Mouse (Mus musculus): ENCODE measurements around the gene Cd300lb. TPM values are rescaled to one million over a fixed set of nuclear protein-coding genes. Genes with fewer than 3 reads are reported as not detected.
"Not testable (repeated sequence)": the region's sequence is repeated elsewhere in the genome, so short reads cannot be mapped to it uniquely, and the experiment has no call there.

Cd300lb gene
- under 1 TPM in 1 of 2 experiments, not detected in 1; 0.34 TPM for polyA plus RNA-seq (2017; shearing (Covaris generic))

DNA sequence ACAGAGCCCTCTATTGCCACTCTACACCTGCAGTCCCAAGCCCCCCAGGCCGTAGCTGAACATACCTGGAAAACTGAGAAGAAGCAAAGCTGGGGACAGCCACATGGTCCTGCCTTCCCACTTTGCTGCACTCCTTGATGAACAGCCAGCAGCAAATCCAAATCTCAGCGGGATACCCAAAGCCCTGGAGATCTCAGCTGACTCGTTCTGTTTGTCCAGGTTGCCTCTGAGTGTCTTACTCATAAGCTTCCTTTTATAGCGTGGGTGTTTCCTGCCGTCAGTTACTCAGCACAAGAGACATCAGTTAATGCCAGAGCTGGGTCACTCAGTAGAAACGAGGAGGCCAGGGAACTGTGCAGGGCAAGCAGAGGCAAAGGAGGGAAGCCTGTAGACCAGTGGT, at the start of gene Cd300lb:
Cd300lb (minus strand) TSS at position 243 of the 400 bp plus-strand sequence.
- no peak for ATAC-seq

DNA sequence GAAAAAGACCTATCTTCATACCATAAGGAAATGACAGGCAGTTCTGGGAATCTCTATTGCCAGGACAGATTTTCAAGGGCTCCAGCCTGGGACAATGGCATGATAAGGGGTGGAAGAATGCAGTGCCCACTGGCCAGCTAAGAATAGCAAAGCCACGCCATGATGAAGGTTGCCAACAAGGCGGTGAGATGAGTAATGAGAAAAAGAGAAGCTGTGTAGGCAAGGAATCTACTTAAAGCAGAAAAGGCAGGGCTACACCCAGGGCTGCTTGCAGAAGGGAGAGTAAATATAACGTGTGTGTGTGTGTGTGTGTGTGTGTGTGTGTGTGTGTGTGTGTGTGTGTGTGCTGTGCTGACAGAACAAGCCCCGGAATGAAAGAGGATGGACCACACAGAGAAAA, 47.7 kb upstream of the Cd300lb start:
- no peak for ATAC-seq

- ATAC-seq: no peak
These were observed 38.5 kb upstream of the Cd300lb start for GRCm38 (mm10) chr11:114972726-114973125.

DNA sequence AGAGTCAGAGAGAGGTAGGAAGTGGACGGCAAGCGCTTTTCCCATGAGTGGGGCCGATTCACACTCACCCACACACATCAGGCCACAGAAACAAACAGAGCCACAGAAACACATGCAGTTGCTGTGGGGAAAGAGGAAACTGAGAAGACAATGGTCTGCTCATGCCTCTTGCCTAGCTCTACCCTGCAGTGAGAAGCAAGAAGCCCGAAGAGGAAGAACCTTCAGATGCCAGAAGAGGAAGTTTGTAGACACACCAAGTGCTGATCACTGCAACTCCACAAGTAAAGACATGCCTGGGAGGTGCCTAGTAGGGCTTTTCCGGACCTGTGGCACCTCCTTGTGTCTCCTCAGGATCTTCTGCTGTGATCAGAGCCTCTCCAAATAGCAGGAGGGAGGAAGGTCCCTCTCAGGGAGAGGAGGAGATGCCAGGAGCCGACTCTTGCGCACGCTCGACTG, 34.6 kb upstream of the Cd300lb start, which contains the start of gene Cd300c:
Cd300c (minus strand) TSS at position 406 of the 456 bp plus-strand sequence.
- no peak for ATAC-seq

DNA sequence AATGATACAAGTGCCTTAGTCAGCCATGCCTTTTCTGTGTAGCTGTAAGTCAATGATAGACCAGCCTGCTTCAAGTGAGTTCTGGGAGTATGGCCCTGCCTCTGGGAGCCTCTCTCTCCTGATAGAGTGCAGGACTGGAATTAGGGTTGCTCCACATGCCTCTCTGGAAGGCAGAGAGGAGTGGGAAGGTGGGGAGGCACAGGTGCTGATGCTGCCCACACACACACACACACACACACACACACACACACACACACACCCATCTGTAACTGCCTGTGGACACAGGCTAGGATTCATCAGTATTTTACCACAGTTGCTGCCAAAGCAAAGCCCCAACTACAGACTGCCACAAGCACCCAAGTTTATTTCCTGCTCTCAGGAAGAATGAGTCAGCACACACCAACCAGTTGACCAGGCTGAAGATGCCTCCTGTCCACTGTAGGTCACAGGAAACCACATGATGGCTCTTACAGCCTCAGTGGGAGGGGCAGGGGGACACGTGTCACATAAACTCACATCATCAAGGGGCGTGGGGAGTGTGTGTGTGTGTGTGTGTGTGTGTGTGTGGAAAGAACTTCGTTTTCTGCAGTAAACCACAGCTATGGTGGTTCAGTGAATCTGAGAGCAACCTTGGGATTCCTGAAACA, 31.1 kb upstream of the Cd300lb start:
- no peak for ATAC-seq

DNA sequence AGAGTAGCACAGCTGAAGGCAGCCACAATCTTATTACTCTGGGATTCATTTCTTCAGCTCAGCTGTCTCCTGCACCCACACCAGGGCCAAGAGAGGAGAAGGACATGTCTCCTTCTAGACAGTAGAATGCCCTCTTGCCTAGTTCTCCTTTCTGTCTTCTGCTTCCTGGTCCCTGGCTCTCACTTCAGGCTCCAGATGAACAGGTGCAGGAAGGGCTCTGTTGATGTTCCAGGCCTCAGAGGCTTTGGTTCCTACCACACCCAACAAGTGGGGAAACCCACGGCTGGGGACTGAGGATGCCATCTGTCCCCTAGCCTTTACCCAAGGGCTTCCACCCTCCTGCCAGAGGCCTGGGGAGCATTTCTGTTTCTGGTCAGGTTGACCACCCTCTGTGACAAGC, 26.2 kb upstream of the Cd300lb start:
- ATAC-seq: no peak

DNA sequence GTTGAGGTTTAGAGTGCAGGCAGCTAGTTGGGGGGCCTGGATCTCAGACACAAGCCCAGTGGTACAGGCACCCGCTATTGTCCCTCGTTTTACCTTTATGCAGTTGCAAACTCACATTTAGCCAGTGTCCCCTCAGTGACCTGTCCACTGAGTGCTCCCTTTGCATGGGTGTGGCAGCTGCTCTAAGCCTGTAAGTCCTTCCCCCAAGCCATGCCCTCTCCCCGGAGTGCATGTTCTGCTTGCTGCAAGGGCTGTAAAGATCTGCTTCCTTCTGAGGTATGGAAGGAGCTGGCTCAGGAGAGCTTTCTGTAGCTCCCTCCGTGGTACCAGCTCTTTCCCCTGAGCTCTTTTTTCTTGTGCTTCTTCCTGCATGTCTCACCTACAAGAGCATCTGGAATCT, 595 bp downstream of the Cd300lb start:
- no peak for ATAC-seq

GRCm38 (mm10) chr11:114931041-114931440, 3.1 kb downstream of the Cd300lb start:
- ATAC-seq: no peak

DNA sequence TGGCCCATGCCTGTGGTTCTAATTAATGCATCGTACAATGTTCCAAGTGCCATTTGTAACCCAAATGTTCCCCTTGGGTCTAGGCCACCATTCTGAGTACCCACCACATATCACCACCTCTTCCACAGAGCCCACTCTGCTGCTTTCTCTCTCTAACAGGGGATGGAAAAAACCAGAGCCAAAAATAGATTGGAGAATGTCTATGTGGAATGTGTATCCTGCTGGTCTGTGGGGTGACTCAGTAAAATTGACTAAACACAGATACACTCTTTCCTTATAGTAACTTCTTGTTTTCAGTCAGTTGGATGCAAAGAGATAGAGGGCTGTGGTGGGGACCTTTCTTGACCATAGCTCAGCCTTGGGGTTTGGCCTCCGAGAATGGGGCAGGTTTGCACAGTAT, 4.6 kb downstream of the Cd300lb start:
- ATAC-seq: no peak

- ATAC-seq: no peak
These were observed 10.2 kb downstream of the Cd300lb start for GRCm38 (mm10) chr11:114923961-114924360.

DNA sequence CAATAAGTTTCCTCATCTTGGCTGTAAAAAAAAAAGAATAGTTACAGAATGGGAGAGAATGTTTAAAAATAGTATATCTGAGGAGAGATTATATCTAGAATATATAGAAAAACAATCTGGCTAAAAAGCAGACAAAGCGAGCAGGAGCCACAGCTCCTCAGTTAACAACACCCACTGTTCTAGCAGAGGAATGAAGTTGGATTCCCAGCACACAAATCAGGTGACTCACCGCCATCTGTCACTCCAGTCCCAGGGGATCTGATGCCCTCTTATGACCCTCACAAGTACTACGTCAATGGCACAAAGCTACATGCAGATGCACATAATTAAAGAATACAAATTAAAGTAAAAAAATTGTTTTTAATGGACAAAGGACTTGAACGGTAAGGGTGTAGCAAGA, 11.7 kb downstream of the Cd300lb start:
- no peak for ATAC-seq

- ATAC-seq: no peak
These were observed 17.1 kb downstream of the Cd300lb start for GRCm38 (mm10) chr11:114917120-114917519.

DNA sequence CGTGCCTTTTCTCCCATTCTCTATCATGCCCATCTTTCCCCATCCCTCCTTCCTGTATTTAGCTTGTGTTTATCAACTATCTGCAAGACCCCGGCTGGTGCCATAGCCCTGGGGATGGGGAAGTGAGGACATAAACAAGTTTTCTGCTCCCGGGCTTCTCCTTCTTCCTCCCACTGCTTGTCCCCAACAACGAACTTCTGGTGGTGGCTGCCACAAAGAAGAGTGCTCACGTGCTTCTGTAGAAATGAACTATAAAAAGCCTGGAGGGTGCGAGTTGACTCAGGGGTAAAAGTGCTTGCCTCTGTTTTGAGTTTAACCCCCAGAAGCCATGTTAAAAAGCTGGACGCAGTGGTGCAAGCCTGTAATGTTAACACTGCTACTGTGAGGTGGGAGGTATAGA, 19.2 kb downstream of the Cd300lb start:
- ATAC-seq: no peak

DNA sequence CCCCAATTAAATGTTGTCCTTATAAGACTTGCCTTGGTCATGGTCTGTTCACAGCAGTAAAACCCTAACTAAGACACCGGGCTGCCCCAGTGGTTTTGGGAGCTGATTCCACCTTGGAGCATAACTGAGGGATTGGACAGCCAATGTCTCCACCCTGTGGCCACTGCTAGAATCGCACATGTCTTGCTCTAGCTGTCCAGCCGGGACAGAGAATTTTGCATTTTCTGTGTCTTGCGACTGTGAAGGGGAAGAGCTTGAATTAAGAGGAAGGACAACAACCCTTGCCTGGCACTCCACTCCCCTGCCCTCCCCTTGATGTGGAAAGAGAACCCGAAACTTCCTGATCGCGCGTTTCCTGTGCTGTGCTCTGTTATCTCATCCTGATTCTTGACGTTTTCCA, 21.3 kb downstream of the Cd300lb start:
- no peak for ATAC-seq

DNA sequence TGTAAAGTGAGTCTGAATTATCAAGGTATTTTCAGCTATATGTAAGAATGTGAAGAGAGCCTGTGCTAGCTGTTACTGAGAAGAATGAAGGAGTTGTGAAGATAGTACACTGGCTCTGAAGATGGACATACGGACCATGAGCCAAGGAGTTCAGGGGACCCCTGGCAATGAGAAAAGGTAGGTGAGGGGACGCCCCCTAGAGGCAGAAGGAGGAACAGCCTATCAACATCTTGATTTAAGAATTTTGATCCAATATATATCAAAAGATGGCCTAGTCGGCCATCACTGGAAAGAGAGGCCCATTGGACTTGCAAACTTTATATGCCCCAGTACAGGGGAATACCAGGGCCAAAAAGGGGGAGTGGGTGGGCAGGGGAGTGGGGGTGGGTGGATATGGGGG, 24.6 kb downstream of the Cd300lb start:
- not testable (repeated sequence) for ATAC-seq

- no peak for ATAC-seq
These were observed 26.1 kb downstream of the Cd300lb start for GRCm38 (mm10) chr11:114908086-114908485.

GRCm38 (mm10) chr11:114907567-114907966, 26.6 kb downstream of the Cd300lb start:
- ATAC-seq: no peak

GRCm38 (mm10) chr11:114903224-114903623, 31.0 kb downstream of the Cd300lb start:
- no peak for ATAC-seq

DNA sequence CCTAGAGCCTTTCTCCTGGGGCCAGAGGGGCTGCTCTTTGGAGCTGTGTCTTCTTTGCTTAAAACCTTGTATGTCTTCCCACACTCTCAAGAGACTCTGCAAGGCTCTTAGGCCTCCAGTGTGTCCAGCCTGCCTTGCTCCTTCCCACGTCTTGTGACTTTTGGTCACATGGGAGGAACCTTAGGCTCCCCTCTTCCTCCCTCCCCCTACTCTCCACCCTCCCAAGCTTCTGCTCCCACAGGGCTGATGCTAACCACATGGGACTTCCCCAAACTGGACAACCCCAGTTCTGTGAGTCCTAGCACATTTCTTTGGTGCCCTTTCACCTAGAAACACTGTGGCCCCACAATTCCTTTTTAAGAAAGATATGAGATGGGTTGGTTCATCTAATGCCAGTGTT, 36.2 kb downstream of the Cd300lb start:
- no peak for ATAC-seq

DNA sequence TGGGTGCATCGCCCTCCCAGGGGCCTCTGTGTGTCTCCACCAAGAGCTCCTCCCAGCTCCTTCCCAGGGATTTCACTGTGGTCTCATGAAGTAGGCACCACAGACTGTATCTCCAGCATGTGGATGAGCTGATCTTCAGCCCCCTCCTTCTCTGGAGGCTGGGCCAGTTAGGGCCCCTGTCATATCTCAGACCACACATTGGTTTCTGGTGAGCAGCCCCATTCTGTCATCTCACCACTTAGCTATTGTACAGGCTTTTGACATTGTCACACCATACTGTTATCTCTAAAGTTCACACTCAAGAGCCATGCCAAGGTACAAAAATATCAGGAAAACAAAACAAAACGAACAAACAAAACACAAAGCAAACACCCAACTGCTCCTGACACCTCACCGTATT, 38.1 kb downstream of the Cd300lb start:
- ATAC-seq: no peak

DNA sequence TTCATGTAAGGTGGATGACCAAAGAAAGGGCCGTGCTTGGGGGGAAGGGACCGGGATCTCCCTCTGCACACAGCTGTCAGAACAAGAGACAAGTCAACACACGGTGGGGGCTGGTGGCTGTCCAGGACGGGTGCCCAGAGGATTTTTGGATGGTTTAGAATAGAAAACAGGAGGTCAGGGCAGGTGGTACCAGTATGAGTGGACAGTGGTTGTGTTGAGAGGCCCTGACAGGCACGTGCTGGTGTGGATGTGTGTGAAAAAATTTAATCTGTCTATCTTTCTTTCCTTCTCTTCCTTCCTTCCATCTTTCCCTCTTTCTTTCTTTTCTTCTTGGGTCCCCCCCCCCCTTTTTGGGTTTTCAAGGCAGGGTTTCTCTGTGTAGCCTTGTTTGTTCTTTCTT, 43.6 kb downstream of the Cd300lb start:
- ATAC-seq: no peak

- no peak for ATAC-seq
These were observed 44.1 kb downstream of the Cd300lb start, which contains the start of gene Cd300a for GRCm38 (mm10) chr11:114889991-114890518. TSS of gene Cd300a (plus strand) at chr11:114890041.

GRCm38 (mm10) chr11:114884380-114885100, 49.6 kb downstream of the Cd300lb start:
- no peak for ATAC-seq

- ATAC-seq: peak; percentile 74
These were observed 50.9 kb downstream of the Cd300lb start for GRCm38 (mm10) chr11:114883251-114883789.
